Mouse (Mus musculus) cerebellum, adult 2 months (tissue): ENCODE measurements around the gene Arhgef1.

Experiments used
- CTCF ChIP-seq: fragments of 200-500 bp; IDR thresholded peaks from 2 replicates; pipeline ENCODE4 v1.5.1; 2011; ENCODE audit warnings: low read depth, mild to moderate bottlenecking, control low read depth, low read length, moderate library complexity, borderline replicate concordance; ENCODE audit not compliant: insufficient read depth
- POLR2A ChIP-seq: fragments of 200-500 bp; IDR thresholded peaks from 2 replicates; pipeline ENCODE4 v1.6.1; 2011; ENCODE audit warnings: low read length, control low read depth, borderline replicate concordance; ENCODE audit not compliant: insufficient read depth

DNA sequence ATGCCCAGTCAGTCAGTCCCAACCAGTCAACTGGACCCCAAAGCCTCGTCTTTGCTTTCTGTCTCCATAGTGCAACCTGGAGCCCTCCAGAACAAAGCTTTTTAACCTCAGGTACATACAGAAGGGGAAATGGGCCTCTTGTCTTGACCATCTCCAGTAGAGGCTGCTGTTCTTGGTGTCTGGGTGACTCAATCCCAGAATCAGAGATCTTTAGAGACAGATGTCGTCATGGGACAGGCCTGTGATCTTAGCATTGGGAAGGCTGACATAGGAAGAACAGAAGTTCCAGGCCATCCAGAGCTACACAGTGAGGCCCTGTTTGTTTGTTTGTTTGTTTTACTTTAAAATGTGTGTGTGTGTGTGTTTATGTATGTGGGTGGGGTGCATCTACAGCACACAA is 61.6 kb downstream of the Arhgef1 start:
- no peak for TF ChIP-seq POLR2A
- no peak for TF ChIP-seq CTCF
